Mouse (Mus musculus) heart, postnatal 0 days (tissue): ENCODE measurements around the gene Gpr1. TPM values are rescaled to one million over a fixed set of nuclear protein-coding genes. Genes with fewer than 3 reads are reported as not detected.

Experiments used
- ATAC-seq: fragments of 200-750 bp; cut with Nextera tagmentation; 2 replicates; pipeline ENCODE4 v1.8.0; 2017; ENCODE audit warnings: low read depth, moderate number of reproducible peaks, moderate library complexity; ENCODE audit not compliant: insufficient read depth
- DNase-seq: peaks from one replicate; pipeline ENCODE4 v3.0.0-alpha.2; 2016; ENCODE audit warnings: low spot score
- H3K27ac ChIP-seq: fragments of 300-500 bp; sonication (generic); 2 replicates; pipeline ENCODE4 v1.5.1; 2014; ENCODE audit warnings: low read depth, mild to moderate bottlenecking
- H3K27me3 ChIP-seq: fragments of 300-500 bp; sonication (generic); 2 replicates; pipeline ENCODE4 v1.6.1; 2014; ENCODE audit warnings: low read length, mixed read lengths; ENCODE audit not compliant: control insufficient read depth, insufficient read depth
- H3K36me3 ChIP-seq: fragments of 300-500 bp; sonication (generic); replicated peaks from 2 replicates; pipeline ENCODE4 v1.6.1; 2014; ENCODE audit warnings: low read length, mixed read lengths; ENCODE audit not compliant: control insufficient read depth, insufficient read depth
- H3K4me1 ChIP-seq: fragments of 300-500 bp; sonication (generic); 2 replicates; pipeline ENCODE4 v1.6.1; 2014; ENCODE audit warnings: antibody characterized with exemption; ENCODE audit not compliant: control insufficient read depth, insufficient read depth
- H3K4me2 ChIP-seq: fragments of 300-500 bp; sonication (generic); 2 replicates; pipeline ENCODE4 v1.6.1; 2014; ENCODE audit warnings: low read depth, mild to moderate bottlenecking, low read length, moderate library complexity
- H3K4me3 ChIP-seq: fragments of 300-500 bp; sonication (generic); 2 replicates; pipeline ENCODE4 v1.5.1; 2014; ENCODE audit warnings: low read depth, low read length
- H3K9ac ChIP-seq: fragments of 300-500 bp; sonication (generic); replicated peaks from 2 replicates; pipeline ENCODE4 v1.6.1; 2014; ENCODE audit warnings: low read depth, low read length, mixed read lengths
- H3K9me3 ChIP-seq: fragments of 300-500 bp; sonication (generic); replicated peaks from 2 replicates; pipeline ENCODE4 v1.6.1; 2016; ENCODE audit warnings: low read length; ENCODE audit not compliant: control insufficient read depth
- CTCF ChIP-seq: IDR thresholded peaks from 2 replicates; pipeline ENCODE4 v1.5.1; 2016; ENCODE audit warnings: antibody characterized with exemption, control low read depth, low read depth
- EP300 ChIP-seq: IDR thresholded peaks from 2 replicates; pipeline ENCODE4 v1.6.1; 2016; ENCODE audit warnings: antibody characterized with exemption, low read depth
- WGBS: fragments of 180-500 bp; shearing (Covaris S2); extraction: QIAGEN DNeasy Blood & Tissue Kit; methylation state at CpG from one replicate; pipeline ENCODE4 v1.1.7; 2014; 5-methylcytosine and 5-hydroxymethylcytosine counted together
- polyA plus RNA-seq: library from polyadenylated mRNA; unstranded; fragments of >200 nt; fragmentation: Nextera tagmentation; extraction: Ambion mirVana; gene quantifications from 2 replicates; pipeline ENCODE4 v1.2.1, GENCODE M21; 2015
- total RNA-seq: library from RNA; depleted of rRNA; stranded (reverse); fragments of >200 nt; gene quantifications from 2 replicates; pipeline ENCODE4 v1.2.3, GENCODE M21; 2014; ENCODE audit warnings: low replicate concordance

Gene Gpr1
- total and polyA plus RNA-seq, 2 experiments from 2014 or later: 0.10 TPM; not detected in 1

DNA sequence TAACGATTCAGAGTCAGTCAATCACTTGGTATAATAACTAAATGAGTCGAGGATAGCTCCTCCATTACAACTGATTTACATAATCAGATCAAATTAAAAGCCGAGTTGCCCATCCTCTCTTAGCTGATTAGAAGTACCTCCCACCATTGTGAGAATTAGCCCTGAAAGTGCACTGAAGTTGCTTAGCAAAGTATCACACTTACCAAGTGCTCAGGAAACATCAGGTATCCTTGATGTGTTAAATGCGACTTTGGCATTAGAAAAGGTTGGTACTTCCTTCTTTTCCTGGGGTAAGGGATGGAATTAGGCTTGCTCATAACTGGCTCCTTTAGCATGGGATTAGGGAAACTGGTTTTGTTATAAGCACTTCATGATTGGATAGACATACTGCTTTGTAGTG, 29.5 kb upstream of the Gpr1 start:
- Histone ChIP-seq H3K36me3 (no peaks in the 10 kb centered on the region), H3K27me3 (peaks cover 54% of the 10 kb centered on the region), H3K27ac (no peak overlapping the region), H3K9me3 (0 out of 2 replicates have a peak, but pooled peaks cover 2% of the 10 kb centered on the region), H3K9ac (no peak overlapping the region), H3K4me1 (no peaks in the 10 kb centered on the region; the same call in 1 of the 2 replicates), H3K4me2 (no peak overlapping the region), H3K4me3 (no peak overlapping the region)
- DNase-seq (no peak), ATAC-seq (no peak)
- TF ChIP-seq EP300 (no peak), CTCF (no peak)
- WGBS: 46% methylated on average over 4 of the region's 4 CpGs

DNA sequence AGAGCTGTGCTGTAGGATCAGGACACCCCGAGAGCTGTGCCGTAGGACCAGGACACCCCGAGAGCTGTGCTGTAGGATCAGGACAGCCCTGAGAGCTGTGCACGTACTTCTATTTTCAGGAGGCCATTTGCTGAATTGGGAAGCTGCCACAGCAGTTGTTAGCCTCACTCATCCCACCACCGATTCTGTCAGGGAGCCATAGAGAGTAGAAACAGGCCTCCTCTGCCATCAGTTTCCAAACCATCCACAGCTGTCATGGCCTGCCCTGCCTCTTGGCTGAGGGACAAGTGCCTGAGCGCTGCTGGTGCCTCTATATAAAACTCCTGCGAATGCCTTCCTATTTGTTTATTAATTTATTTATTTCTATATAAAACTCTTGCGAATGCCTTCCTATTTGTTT, 25.4 kb upstream of the Gpr1 start:
- no peak overlapping the region for H3K4me3 ChIP-seq
- DNase-seq (no peak), ATAC-seq (peak; percentile 64; the same call in 1 of the 2 replicates)
- H3K27ac ChIP-seq: no peak overlapping the region
- H3K9ac ChIP-seq: no peak overlapping the region
- no peaks in the 10 kb centered on the region for H3K9me3 ChIP-seq
- 47% methylated on average over 8 of the region's 8 CpGs for WGBS
- peaks cover 15% of the 10 kb centered on the region; the same call in 1 of the 2 replicates for H3K27me3 ChIP-seq
- no peaks in the 10 kb centered on the region; the same call in 1 of the 2 replicates for H3K4me1 ChIP-seq
- no peak overlapping the region for H3K4me2 ChIP-seq
- H3K36me3 ChIP-seq: no peaks in the 10 kb centered on the region
- TF ChIP-seq CTCF: no peak
- no peak for TF ChIP-seq EP300

DNA sequence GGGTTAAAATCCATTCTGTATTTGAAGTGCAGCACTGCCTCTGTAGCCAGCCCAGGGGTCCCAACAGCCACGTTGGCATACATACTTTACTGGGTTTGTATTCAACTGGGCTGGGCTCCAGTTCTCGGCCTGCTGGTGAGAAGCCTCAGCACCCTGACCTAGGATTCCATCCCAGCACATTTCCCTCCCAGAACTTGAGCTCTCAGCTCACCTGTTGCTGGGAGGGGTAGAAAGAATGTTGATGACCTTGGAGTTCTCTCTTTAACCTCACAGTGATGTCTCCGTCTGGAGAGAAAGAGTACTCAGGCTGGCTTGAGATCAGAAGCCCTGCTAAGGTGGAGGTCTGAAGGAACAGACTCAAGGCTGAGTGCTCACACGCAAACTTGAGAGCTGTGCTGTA, 25.0 kb upstream of the Gpr1 start:
- H3K4me2 ChIP-seq: no peak overlapping the region
- H3K9me3 ChIP-seq: no peaks in the 10 kb centered on the region
- WGBS: 53% methylated on average over 4 of the region's 4 CpGs
- ATAC-seq (no peak), DNase-seq (no peak)
- H3K4me1 ChIP-seq: no peaks in the 10 kb centered on the region; the same call in 1 of the 2 replicates
- H3K27me3 ChIP-seq: peaks cover 13% of the 10 kb centered on the region; the same call in 1 of the 2 replicates
- no peak for TF ChIP-seq CTCF
- TF ChIP-seq EP300: no peak
- no peak overlapping the region for H3K9ac ChIP-seq
- no peaks in the 10 kb centered on the region for H3K36me3 ChIP-seq
- no peak overlapping the region for H3K4me3 ChIP-seq
- H3K27ac ChIP-seq: no peak overlapping the region

DNA sequence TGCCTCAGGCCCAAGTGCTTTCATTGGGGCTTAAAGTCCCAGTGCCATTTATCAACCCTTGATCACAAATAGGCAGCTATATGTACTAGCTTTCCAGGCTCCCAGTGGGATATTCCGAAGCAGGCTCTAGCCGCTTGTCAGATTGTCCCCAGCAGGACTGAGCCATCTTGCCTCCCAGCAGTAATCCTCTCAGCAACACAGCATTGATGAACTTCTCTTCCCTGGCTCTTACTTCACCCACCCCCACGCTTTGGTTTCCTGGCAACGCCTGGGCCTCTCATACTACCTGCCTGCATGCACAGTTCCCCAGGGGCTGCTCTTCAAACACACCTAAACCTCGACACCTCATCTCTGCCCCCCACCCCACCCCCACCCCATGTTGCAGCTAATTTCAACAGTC, 23.0 kb upstream of the Gpr1 start:
- Histone ChIP-seq H3K4me3 (no peak overlapping the region), H3K27me3 (no peaks in the 10 kb centered on the region), H3K9me3 (no peaks in the 10 kb centered on the region), H3K4me2 (no peak overlapping the region), H3K27ac (no peak overlapping the region), H3K4me1 (no peaks in the 10 kb centered on the region; the same call in 1 of the 2 replicates), H3K9ac (no peak overlapping the region), H3K36me3 (no peaks in the 10 kb centered on the region)
- ATAC-seq (no peak), DNase-seq (no peak)
- 35% methylated on average over 5 of the region's 5 CpGs for WGBS
- TF ChIP-seq CTCF: no peak
- no peak for TF ChIP-seq EP300

DNA sequence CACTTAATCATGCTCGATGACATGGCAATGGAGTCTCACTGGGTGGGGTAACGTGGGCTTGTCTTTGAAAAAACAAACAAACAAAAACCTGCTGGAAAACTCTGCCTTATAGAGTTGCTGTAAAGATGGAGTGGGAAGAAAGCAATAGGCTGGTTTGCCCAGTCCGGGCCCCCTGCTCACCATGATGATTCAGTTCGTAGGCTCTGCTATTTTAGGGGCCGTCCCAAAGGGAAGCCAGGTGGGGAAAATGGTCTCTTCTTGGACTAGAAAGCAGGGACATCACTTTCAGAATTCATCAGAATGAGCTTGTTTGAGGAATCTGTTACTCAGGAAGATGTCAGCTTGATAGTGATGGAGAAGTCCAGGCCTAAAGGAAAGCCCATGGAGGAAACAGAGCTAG, 12.9 kb upstream of the Gpr1 start:
- Histone ChIP-seq H3K9me3 (no peaks in the 10 kb centered on the region), H3K4me1 (no peaks in the 10 kb centered on the region), H3K36me3 (no peaks in the 10 kb centered on the region), H3K9ac (no peak overlapping the region), H3K4me2 (no peak overlapping the region), H3K4me3 (no peak overlapping the region), H3K27me3 (no peaks in the 10 kb centered on the region), H3K27ac (no peak overlapping the region)
- ATAC-seq (no peak), DNase-seq (no peak)
- 82% methylated on average over 5 of the region's 5 CpGs for WGBS
- TF ChIP-seq EP300 (no peak), CTCF (no peak)

DNA sequence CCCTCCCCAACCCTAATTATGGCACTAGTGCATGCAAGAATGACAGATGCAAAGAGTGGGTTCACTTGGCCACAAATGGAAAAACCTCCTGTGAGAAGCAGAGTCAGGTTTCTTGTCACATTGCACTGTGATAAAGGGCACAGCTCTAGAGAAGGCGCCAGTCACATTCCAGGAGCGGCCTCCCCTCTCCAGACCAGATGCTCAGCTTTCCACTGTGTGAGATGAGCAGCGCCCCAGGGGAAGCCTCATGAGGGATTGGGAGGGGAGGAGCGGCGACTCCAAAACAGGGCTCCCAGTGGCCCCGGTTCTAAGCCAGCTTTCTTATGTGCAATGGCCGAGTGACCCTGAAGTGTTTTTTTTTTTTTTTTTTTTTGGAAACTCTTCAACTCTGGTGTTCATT, 11.5 kb upstream of the Gpr1 start:
- DNase-seq: no peak
- 5% methylated on average over 7 of the region's 7 CpGs for WGBS

More for the DNA sequence above, 11.5 kb upstream of the Gpr1 start:
- TF ChIP-seq EP300 (no peak), CTCF (no peak)
- H3K27ac ChIP-seq: no peak overlapping the region
- H3K27me3 ChIP-seq: no peaks in the 10 kb centered on the region
- peak; percentile 79 for ATAC-seq
- no peaks in the 10 kb centered on the region for H3K4me1 ChIP-seq
- no peaks in the 10 kb centered on the region for H3K9me3 ChIP-seq
- H3K4me2 ChIP-seq: 0 out of 2 replicates have a peak overlapping the region, but pooled peaks have one; percentile 1
- H3K36me3 ChIP-seq: no peaks in the 10 kb centered on the region
- H3K9ac ChIP-seq: no peak overlapping the region
- no peak overlapping the region for H3K4me3 ChIP-seq
